Mouse (Mus musculus) embryo, embryonic 11 days (tissue): ENCODE results near the gene Pik3ca.

Experiments used
- DNase-seq: peaks from one replicate; pipeline ENCODE4 v3.0.0-alpha.2; 2015

The Pik3ca gene

DNA sequence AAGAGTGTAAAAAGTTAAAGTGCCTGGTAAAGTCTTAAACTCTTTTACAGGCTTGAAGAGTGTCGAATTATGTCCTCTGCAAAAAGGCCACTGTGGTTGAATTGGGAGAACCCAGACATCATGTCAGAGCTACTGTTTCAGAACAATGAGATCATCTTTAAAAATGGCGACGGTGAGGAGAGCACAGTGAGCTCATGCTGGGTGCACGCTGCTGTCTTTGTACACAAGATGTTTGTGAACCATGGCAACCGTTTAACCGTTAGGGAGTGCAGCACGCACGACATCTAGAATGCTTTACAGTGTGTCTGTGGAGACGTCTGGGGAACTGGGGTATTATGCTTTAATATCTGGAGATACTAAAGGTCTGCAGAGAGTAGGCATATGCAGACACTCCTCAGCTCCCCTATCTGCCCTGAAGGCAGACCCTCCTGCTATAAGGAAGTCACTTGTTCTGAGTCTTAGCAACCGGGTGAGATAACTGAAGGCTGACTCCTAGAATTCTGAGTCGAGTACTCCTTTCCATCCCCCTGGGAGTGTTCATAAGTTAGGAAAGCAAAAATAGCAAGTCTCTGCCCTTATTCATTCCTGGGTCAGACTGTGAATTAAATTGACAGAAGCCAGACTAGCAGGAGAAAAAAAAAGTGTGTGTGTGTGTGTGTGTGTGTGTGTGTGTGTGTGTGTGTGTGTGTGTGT, 57.0 kb downstream of the Pik3ca start:
- peak; percentile 12 for DNase-seq

DNA sequence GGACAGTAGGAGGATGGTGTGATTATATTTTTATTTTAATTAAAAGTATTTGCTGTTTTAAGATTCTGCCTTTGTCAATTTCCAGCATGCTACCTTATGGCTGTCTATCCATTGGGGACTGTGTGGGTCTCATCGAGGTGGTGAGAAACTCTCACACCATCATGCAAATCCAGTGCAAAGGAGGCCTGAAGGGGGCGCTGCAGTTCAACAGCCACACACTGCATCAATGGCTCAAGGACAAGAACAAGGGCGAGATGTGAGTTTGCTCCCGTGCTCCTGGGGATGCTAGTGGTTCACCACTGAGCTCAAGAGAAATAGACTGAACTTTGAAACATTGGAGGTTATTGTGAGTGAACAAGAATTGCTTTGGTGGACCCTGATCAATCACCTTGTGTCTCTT, 62.3 kb downstream of the Pik3ca start:
- peak; percentile 39 for DNase-seq

DNA sequence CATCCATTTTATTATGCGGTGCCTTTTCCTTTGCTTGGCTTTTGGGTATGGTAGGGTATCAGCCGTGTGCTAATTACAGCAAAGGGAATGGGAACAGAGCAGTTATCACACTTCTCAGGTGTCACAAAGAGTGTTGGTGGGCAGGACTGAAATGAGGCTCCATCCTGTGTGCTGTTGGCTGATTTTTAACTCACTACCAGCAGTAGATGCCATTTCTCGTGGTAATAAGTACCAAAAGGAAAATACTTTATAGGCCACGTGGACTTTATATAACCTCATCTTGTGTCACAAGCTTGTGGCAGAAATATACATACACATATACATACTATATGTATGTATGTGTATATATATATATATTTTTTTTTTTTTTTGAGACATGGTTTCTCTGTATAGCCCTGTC, 69.8 kb downstream of the Pik3ca start:
- DNase-seq: no peak

GRCm38 (mm10) chr3:32468411-32468810, 70.9 kb downstream of the Pik3ca start:
- DNase-seq: no peak

GRCm38 (mm10) chr3:32470449-32470848, 73.0 kb downstream of the Pik3ca start:
- no peak for DNase-seq

GRCm38 (mm10) chr3:32471098-32471497, 73.6 kb downstream of the Pik3ca start:
- no peak for DNase-seq

DNA sequence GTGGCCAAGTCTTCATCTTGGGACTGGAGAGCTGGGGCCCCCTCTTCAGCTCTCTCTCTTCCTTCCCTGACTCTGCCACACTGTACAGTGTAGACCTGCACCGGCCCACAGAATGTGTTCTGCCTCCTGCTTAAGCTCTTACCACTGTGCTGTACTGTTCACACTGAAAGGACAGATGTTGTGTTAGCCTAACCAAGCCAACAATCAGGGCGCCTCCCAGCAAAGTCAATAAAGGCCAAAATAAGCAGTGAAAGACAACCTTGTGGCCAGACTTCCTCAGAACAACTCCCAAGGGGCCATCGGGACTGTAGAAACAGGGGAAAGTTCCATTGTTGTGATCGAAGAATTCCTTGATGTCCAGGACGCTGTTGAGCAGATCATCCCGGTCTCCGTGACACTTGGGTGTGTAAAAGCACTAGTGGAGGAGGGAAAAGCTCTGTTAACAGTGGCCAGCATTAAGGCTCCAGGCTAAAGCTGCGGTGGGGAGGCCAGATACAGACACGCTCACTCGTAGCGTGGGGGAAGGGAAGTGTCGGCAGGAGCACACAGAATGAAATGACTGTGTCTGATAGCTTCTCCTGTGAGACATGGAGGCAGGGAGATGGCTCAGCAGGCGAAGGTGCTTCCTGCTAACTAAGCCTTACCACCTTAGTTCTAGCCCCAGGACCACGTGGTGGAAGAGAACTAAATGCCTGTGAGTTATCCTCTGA, 74.9 kb downstream of the Pik3ca start:
- DNase-seq: no peak

DNA sequence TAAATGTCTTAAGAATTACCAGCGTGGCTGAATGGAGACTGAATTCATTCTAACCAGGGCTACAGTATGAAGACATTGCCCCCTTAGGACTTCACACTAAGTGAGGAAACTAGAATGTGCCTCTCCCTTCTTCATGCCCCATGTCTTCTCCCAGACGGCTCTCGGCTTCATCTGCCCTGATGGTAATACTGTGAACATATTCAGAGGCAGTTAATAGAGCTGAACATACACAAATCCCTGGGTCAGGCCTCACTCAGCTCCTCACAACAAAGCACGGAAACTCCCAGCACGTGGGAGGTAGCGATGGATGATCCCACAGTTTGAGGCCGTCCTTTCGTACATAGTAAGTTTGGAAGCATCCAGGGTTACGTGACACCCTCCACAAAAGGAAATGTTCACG, 75.7 kb downstream of the Pik3ca start:
- DNase-seq: no peak

- DNase-seq: no peak
Observed at GRCm38 (mm10) chr3:32479961-32480360, 82.5 kb downstream of the Pik3ca start.

DNA sequence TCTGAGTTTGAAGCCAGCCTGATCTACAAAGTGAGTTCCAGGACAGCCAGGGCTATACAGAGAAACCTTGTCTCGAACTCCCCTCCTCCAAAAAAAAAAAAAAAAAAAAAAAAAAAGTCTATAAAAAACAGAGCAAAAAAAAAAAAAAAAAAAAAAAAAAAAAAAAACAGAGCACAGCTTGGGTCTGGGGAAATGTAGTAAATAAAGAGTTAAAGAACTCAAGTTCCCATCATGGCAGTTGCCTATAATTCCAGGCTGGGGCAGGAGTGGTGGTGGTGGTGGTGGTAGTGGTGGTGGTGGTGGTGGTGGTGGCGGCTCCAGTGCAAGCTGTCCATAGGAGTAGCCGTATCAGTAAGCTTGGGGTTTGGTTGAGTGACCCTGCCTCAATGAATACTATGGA, 85.6 kb downstream of the Pik3ca start:
- no peak for DNase-seq

DNA sequence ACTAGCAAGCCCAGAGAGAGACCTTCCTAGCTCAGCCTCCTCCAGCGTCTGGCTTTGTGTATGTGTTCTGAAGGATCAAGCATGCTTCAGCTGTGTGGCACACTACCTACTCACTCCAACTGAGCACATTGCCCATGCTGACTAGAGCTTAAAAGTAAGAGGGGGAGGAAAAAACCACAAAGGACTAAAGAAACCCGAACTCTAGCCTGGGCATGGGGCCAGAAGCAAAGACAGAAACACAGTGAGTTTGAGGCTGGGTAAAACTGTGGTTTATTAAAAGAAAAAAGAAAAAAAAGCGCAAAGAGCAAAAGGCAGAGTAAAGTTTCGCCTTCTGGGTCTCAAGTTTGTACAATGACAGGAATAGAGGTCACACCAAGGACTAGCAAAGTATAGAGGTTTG, 89.1 kb downstream of the Pik3ca start:
- no peak for DNase-seq

DNA sequence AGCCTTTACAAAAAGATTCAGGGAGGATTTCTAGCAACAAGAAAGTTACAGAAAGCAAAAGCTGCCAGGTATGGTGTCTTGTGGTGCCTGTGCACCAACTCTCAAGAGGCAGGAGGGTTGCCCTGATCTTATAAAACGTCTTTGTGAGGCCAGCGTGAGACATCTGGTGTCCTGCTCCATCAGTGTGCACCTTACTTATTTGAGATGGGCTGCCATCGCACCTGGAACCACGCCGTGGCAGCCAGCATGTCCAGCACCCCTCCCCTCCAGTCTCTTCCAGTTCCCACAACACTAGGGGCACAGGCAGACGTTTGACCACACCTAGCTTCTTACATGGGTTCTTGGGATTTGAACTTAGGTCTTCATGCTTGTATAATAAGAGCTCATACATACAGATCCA, 90.7 kb downstream of the Pik3ca start:
- no peak for DNase-seq

- no peak for DNase-seq
Observed at GRCm38 (mm10) chr3:32490076-32490927, 92.8 kb downstream of the Pik3ca start.

DNA sequence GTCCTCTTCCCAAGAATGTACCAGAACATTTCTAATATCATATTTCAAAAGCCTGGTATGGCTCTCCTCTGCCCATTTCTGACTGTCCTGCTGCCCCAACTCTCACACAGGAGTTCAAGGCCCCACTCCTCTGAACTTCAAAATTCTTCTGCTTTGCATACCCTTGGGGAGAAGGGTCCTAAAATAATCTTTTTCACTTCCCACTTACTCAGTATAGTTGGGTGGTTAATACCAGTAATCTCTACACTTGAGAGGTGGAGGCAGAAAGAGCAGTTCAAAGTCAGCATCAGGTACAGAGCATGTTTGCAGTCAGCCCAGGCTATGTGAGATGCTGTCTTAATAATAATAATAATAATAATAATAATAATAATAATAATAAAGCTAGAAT, 93.5 kb downstream of the Pik3ca start:
- no peak for DNase-seq

- no peak for DNase-seq
Observed at GRCm38 (mm10) chr3:32492097-32493090, 94.9 kb downstream of the Pik3ca start, which contains the start of gene Kcnmb3. Gene Kcnmb3, minus strand, starts transcription at chr3:32492231.

- no peak for DNase-seq
Observed at GRCm38 (mm10) chr3:32494387-32495087, 97.1 kb downstream of the Pik3ca start.

- DNase-seq: no peak
Observed at GRCm38 (mm10) chr3:32495088-32495770, 97.8 kb downstream of the Pik3ca start.

- peak; percentile 36 for DNase-seq
Observed at GRCm38 (mm10) chr3:32495856-32496710, 98.6 kb downstream of the Pik3ca start.

GRCm38 (mm10) chr3:32496711-32497070, 99.2 kb downstream of the Pik3ca start:
- DNase-seq: no peak

DNA sequence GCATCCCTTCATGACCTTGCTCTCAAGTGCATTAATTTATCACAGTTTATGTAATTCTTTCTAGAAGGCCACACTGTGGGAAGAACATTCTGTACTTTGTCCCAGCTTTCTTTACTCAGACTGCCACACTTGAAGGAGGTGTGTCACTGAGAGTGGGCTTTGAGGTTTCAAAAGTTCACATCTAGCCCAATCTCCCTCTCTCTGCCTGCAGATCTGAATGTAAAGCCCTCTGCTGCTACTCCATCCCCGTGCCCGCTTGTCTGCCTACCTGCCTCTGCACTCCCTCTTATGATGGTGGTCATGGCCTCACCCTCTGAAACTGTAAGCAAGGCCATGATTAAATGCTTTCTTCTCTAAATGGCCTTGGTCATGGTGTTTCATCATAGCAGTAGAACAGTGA, 102.9 kb downstream of the Pik3ca start:
- DNase-seq: no peak
